Mouse (Mus musculus) layer of hippocampus, adult 18-20 months (tissue): ENCODE results near the gene Rcn3. TPM values are rescaled to one million over a fixed set of nuclear protein-coding genes. Genes with fewer than 3 reads are reported as not detected.
"Not testable (repeated sequence)": the region's sequence is repeated elsewhere in the genome, so short reads cannot be mapped to it uniquely, and the experiment has no call there.

Experiments
- DNase-seq, 2 experiments: peaks; one replicate each; pipeline ENCODE4 v3.0.0; 2022; ENCODE audit warnings: low spot score in 2 of 2
- total RNA-seq, 2 experiments: library from RNA; stranded (reverse); gene quantifications; 2 replicates each; pipeline ENCODE4 v1.2.3; 2021

Gene Rcn3
- total RNA-seq, 2 experiments from 2014 or later: 7.4 to 8.5 TPM

GRCm38 (mm10) chr7:45124224-45125143 lies 32.5 kb upstream of the Rcn3 start, which contains the start of gene Rps11:
Gene Rps11, minus strand, starts transcription at chr7:45124439.
- DNase-seq: peak; percentile 98 to 99

DNA sequence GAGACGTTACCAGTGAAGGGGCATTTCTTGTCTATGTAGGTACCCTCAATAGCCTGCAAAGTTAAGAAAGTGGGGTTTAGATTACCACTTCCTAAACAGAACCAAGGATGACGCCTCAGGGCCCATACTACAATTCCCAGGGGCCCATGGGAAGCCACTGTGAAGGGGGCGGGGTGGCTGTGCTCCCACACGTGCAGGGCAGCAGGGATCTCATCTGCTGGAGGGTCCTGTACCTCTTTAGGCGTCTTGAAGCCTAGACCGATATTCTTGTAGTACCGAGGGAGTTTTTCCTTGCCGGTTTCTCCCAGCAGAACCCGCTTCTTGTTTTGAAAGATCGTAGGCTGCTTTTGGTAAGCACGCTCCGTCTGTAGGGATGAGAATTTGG lies 31.2 kb upstream of the Rcn3 start:
- DNase-seq: no peak

GRCm38 (mm10) chr7:45122561-45123185 lies 30.7 kb upstream of the Rcn3 start:
- DNase-seq: no peak

DNA sequence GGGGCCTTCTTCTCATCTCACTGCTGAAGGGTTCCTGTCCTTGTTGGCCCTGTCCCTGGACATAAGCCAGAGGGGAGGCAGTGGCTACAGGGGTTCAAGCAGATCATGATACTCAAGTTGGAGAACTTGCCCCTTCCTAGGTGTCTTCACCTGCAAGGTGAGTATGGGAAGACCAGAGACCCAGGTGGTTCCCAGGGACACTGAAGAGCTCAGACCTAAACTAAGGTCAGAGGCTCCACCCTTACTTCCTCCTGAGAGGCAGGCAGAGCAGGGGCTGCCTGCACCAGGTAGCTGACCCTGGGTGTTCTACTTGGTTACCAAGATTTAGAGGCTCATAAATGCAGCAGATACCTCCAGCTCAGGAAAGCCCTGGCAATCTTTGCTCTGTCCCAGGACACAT lies 29.9 kb upstream of the Rcn3 start:
- DNase-seq: no peak

GRCm38 (mm10) chr7:45121404-45121803 lies 29.4 kb upstream of the Rcn3 start:
- DNase-seq: no peak

- DNase-seq: no peak
Measured at GRCm38 (mm10) chr7:45119780-45120709, 28.0 kb upstream of the Rcn3 start.

DNA sequence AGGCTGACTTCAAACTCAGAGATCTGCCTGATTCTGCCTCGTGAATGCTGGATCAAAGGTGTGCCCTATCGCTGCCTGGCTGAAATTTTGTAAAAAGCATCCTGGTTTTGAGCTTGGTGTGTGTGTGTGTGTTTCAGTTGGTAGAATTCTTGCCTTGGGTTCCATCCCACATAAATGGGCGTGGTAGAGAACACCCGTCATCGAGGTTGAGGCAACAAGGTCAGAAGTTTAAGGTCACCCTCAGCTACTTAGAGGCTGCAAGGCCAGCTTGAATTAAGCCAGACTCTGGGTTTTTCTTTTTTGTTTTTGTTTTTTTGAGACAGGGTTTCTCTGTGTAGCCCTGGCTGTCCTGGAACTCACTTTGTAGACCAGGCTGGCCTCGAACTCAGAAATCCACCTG lies 26.3 kb upstream of the Rcn3 start:
- no peak for DNase-seq

- DNase-seq: no peak
Measured at GRCm38 (mm10) chr7:45117566-45117965, 25.5 kb upstream of the Rcn3 start.

GRCm38 (mm10) chr7:45113476-45113875 lies 21.5 kb upstream of the Rcn3 start:
- no peak for DNase-seq

GRCm38 (mm10) chr7:45112529-45112928 lies 20.5 kb upstream of the Rcn3 start:
- no peak for DNase-seq

- no peak for DNase-seq
Measured at GRCm38 (mm10) chr7:45111940-45112339, 19.9 kb upstream of the Rcn3 start.

DNA sequence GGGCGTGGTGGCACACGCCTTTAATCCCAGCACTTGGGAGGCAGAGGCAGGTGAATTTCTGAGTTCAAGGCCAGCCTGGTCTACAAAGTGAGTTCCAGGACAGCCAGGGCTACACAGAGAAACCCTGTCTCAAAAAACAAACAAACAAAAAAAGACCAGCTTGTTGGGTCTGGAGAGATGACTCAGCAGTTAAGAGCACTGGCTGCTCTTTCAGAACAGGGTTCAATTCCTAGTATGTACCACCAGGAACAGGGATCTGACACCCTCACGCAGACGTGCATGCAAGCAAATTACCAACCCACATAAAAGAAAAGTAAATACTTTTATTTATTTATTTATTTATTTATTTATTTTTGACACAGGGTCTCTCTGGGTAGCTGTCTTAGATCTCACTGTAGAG lies 18.1 kb upstream of the Rcn3 start:
- not testable (repeated sequence) for DNase-seq

DNA sequence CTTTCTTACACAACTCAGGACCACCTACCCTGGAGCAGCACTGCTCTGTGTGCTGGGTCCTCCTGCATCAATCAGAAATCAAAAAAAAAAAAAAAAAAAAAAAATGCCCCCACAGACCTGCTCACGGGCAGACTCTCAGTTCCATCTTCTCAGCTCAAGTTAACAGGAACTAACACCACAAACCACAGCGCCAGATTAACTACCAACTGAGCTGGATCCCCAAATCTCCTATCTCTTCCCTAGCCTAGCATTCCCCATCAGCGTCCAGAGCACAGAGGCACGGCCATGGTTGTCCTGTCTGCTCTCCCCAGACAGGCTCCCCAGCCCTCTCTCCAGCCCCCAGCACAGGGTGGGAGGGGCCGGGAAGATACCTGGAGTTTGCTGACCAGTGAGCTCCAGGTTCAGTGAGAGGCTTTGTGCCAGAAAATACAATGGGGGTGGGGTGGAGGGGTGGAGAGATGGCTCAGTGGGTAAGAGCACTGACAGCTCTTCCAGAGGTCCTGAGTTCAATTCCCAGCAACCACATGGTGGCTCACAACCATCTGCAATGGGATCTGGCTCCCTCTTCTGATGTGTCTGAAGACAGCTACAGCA lies 15.1 kb upstream of the Rcn3 start:
- no peak for DNase-seq

- no peak for DNase-seq
Measured at GRCm38 (mm10) chr7:45106441-45106840, 14.4 kb upstream of the Rcn3 start.

DNA sequence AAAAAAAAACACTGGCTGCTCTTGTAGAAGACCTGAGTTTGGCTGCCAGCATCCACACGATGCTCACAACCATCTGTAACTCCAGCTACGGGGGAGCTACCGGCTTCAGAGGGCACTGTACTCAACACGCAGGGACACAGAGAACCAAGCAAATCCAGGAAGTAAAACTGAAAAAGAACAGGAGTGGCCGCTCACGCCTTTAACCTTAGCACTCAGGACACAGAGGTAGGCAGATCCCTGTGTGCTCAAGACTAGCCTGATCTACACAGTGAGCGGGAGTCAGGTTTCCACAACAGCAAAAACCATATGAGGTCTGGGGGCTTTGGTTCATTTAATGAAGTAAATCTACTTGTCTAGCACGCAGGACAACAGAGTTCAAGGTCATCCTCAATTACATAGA lies 13.5 kb upstream of the Rcn3 start:
- no peak for DNase-seq

- DNase-seq: no peak
Measured at GRCm38 (mm10) chr7:45104941-45105340, 12.9 kb upstream of the Rcn3 start.

DNA sequence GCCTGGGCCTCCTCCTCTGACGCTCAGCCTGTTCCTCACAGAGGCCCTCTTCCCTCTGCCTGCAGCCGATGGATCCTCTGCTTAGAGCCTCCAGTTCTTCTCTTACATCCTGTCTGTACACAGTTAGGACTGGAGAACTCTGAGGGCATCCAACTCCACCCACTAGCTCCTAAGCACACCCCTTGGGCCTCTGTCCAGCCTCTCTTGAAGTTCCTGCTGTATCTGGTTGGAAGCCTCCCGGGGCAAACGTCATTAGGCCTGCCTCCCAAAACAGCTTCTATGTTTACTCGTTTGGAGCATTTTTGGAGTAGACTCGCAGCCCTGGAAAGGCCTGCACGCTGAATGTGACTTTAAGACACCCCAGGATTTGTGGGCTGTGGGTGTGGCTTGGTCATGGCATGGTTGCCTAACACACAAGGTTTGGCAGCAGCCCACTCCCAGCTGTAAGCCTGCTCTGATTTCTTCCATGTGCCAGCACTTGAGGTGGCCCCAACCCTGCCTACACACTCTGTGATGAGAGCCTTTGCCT lies 11.7 kb upstream of the Rcn3 start, which contains the start of gene Fcgrt:
Fcgrt (minus strand) TSS at position 200 of the 529 bp plus-strand sequence.
- peak in 1 of 2 experiments; percentile 37 for DNase-seq

- DNase-seq: no peak
Measured at GRCm38 (mm10) chr7:45102940-45103585, 11.0 kb upstream of the Rcn3 start.

- DNase-seq: no peak
Measured at GRCm38 (mm10) chr7:45102441-45102840, 10.4 kb upstream of the Rcn3 start.

DNA sequence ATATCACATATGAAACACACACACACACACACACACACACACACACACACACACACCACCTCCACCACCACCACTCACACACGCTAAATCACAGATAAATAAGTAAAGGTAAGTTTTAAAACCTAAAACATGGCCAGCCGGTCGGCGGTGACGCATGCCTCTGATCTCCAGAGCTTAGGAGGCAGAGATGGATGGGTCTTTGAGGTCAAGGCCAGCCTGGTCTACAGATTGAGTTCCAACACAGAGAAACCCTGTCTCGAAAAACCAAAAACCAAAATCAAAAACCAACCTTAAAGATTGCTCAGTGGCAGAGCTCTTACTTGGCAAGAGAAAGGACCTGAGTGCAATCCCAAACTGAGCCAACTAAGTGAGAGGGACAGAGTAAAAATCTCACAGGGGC lies 8.0 kb upstream of the Rcn3 start:
- no peak for DNase-seq
